Mouse (Mus musculus) thymus, postnatal 4 days (tissue): ENCODE results near the gene Tubgcp6.

Source experiments
- DNase-seq: peaks from one replicate; pipeline ENCODE4 v3.0.0; 2021

Gene Tubgcp6

GRCm38 (mm10) chr15:89100823-89101222, 22.1 kb downstream of the Tubgcp6 start:
- DNase-seq: no peak

- no peak for DNase-seq
These were observed 24.3 kb downstream of the Tubgcp6 start for GRCm38 (mm10) chr15:89098616-89099015.

- DNase-seq: no peak
These were observed 25.5 kb downstream of the Tubgcp6 start for GRCm38 (mm10) chr15:89097450-89097849.

DNA sequence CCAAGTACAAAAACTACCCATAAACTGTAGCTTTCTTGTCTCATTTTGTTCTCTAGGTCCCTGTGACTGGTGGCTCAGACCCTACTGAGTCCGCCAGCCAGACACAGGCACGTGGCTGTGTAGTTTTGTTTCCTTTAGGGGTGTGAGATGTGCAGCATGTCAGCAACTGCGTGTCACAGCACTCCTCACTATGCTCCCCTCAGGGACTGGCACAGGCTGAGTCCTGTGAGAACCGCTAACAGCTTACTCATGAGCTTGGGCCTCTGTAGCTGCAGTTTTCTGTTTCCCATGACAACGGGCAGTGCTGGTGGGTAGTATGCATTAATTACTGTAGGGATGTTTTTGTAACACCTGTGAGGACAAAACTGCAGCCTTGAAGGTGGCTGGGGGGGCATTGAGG, 30.7 kb downstream of the Tubgcp6 start:
- no peak for DNase-seq

DNA sequence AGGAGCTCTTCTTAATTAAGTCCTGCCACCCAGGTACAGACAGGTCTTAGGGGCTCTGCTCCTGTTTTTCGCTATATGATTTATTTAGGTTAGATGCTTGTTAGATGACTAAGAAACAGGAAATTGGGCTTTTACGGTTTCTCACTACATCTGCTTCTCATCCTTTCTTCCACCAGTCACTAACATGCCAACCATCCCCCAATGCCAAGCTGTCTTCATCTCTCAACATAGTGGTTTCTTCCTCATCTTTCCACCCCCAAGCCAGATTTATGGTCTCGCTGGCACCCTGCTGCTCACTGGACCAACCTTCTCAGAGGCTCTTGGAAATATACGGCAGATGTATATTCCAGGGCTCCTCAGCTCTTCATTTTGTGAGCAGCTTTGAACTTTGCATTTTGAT, 32.2 kb downstream of the Tubgcp6 start:
- no peak for DNase-seq

DNA sequence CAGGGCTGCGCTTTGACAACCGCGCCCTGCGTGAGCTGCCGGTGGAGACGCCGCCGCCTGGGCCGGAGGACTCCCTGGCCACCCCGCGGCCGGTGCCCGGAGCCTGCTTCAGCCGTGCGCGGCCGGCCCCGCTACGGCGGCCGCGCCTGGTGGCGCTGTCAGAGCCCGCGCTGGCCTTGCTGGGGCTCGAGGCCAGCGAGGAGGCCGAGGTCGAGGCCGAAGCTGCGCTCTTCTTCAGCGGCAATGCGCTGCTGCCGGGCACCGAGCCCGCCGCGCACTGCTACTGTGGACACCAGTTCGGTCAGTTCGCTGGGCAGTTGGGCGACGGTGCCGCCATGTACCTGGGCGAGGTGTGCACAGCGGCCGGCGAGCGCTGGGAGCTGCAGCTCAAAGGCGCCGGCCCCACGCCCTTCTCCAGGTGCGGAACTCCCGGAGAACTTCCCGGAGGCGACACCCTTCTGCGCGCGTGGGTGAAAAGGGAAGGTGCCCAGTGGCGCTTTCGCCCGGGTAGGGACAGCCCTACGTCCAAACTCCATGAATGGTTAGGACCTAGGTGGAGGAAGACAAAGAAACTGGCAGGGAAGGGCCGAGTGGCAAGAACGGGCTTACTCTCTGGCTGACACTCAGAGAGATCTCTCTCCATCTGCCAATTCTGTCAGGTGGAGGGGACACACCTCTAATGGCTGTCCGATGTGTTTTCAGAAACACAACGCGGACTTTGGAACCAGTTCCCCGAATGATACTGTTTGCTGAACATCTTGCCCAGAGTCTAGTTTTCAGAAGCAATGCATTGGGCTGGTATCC, 33.5 kb downstream of the Tubgcp6 start:
- peak; percentile 55 for DNase-seq

- DNase-seq: peak; percentile 84
These were observed 34.2 kb downstream of the Tubgcp6 start, which contains the start of gene Selenoo for GRCm38 (mm10) chr15:89088607-89089247. TSS of gene Selenoo (plus strand) at chr15:89089084.

- no peak for DNase-seq
These were observed 38.1 kb downstream of the Tubgcp6 start for GRCm38 (mm10) chr15:89084826-89085225.

- no peak for DNase-seq
These were observed 39.0 kb downstream of the Tubgcp6 start for GRCm38 (mm10) chr15:89083906-89084305.

- peak; percentile 74 for DNase-seq
These were observed 44.6 kb downstream of the Tubgcp6 start for GRCm38 (mm10) chr15:89078208-89078836.

GRCm38 (mm10) chr15:89076156-89076731, 46.7 kb downstream of the Tubgcp6 start:
- DNase-seq: peak; percentile 67

DNA sequence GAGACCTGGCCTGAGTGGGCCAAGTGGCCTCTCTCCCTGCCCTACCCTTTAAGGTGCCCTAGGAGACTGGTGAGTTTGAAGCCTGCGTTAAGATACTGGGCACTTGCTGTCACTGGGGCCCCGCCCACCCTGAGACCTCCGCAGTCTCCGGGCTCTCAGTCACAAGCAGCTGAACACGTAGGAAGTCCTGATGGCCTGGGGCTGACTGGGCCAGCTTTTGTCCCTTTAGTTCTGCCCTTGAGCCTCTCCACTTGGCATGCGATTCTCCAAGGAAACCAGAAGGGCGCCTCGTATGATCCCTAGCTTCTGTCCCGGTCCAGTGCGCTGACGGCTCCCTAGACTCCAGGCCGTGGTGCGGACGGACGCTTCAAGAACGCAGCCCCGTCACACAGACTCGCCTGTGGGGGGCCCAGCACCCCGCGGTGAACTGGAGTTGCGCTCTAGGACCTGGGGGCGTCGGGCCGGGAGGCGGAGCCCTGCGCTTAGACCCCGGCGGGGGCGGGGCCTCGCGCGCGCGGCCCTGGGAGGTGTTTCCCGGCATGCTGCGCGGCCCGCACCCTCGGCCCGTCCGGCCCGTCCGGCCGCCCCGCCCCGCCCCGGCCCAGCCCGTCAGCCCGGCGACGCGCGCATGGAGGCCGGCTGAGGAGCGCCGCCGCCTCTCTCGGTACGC, 47.3 kb downstream of the Tubgcp6 start:
- DNase-seq: peak; percentile 90

DNA sequence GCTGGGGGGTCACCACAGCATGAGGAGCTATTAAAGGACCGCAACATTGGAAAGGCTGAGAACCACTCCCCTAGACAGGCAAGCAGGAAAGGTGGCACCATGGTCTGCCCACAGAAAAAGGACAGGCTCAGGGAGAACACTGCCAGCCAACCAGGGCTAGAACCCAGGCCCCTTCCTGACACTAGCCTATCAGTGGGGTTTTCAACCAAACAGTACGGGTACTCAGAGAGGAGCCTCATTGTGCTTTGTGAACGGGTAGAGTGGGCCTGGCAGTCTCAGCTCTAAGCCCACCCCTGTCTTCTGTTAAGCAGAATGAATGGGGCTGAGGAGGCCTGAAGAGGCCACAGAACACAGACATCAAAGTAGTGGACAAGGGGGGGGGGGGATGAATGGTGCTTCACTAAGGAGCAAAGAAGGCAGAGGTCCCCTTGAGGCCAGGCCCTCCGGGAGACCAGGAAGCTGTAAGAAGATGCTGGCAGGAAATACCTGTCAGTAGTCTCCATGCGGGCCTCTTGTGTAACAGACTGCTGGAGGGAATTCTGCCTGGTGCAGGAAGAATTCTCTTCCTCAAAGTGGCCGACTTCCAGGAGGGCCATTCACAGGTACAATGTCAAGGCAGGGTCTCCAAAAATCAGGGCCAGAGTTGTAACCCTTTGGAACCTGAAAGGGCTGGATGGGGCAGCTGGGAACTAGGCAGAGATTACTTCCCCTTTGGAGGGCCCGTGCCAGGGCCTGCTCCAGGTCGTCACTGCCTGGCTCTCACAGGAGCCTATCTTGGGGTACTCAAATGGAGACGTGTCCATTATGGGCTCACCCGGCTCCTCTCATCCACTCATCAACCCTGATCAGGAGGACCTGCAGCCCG, 48.1 kb downstream of the Tubgcp6 start, which contains the start of gene Trabd:
Gene Trabd, plus strand, starts transcription at position 512 of the 865 bp plus-strand sequence.
- DNase-seq: no peak

DNA sequence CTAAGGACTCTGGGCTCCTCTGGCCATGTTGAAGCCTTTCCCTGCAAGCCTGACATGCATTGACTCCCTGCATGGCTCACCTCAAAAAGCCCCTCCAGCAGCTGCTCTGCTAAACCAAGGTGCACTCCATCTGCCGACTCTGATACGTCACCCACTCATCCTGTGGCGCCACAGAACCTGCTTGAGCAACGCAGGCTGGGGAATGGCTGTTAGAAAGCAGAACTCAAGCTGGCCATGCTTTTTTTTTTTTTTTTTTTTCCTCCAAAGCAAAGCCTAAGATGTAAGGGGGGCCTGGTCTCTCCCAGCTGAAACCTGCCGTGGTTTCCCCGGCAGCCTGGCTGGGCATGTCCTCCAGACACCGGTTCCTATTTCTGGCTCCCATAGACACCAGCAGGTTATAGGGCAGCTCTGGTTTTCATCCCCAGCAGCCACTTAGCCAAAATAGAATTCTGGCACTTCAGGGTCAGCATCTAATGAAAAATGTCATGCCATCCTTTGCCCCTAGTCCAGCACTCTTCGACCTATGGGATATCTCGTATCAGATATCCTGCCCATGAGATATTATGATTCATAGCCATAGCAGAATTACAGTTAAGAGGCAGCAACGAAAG, 48.8 kb downstream of the Tubgcp6 start:
- DNase-seq: no peak

GRCm38 (mm10) chr15:89070606-89071005, 52.3 kb downstream of the Tubgcp6 start:
- DNase-seq: no peak

- no peak for DNase-seq
These were observed 53.5 kb downstream of the Tubgcp6 start for GRCm38 (mm10) chr15:89069336-89069840.

GRCm38 (mm10) chr15:89068226-89068625, 54.7 kb downstream of the Tubgcp6 start:
- DNase-seq: no peak

GRCm38 (mm10) chr15:89067609-89068008, 55.3 kb downstream of the Tubgcp6 start:
- no peak for DNase-seq

DNA sequence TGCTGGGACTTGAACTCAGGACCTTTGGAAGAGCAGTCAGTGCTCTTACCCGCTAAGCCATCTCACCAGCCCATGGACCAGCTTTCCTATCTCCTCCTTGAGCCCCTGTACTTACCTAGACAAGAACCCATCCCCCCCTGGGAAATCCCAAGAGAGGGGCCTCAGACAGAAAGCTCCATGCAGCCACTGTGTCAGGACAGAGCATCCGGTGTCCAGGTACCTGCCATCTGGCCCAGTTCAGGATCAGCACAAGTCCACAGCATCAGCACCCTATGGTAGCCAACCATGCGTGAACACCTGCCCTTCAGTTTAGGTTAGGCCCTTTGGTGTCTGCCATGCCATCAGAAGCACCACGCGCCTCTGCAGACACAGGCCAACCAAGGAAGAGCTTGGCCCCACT, 58.0 kb downstream of the Tubgcp6 start:
- peak; percentile 2 for DNase-seq

DNA sequence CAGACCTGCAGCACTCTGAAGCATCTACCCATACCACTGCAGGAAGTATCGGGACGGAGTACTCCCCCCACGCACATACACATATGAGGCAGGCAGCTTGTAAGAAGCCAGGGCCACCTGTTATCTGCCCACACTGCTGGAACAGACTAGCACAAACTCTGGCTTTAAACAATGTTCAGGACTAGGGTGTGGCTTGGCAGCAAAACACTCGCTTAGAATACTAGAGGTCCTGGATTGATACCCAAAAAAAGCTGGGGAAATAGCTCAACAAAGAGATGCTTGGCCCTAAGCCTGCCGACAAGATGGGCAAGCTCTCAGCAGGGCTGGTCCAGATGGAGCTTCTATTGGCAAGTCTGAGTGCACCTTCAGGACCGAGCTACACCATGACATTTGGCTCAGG, 59.4 kb downstream of the Tubgcp6 start:
- peak; percentile 3 for DNase-seq

GRCm38 (mm10) chr15:89063001-89063400, 59.9 kb downstream of the Tubgcp6 start:
- DNase-seq: no peak
